Mouse (Mus musculus): ENCODE results near the gene Tcf23. TPM values are rescaled to one million over a fixed set of nuclear protein-coding genes. Genes with fewer than 3 reads are reported as not detected.

Tcf23 gene
- polyA plus RNA-seq, 1 experiment from 2014 or later = 0.07 TPM

- no peaks in the 10 kb centered on the region for H3K27me3 ChIP-seq (ENCODE audit: control insufficient read depth, insufficient read depth, low read length)
- H3K9ac ChIP-seq (ENCODE audit: low read length) = no peak overlapping the region
- no peaks in the 10 kb centered on the region for H3K36me3 ChIP-seq (ENCODE audit: control insufficient read depth, insufficient read depth, low read length)
- no peak for ATAC-seq (ENCODE audit: insufficient number of reproducible peaks, insufficient read depth, low FRiP score, low read depth)
- no peak overlapping the region for H3K4me3 ChIP-seq (ENCODE audit: control insufficient read depth in 1 of 2, insufficient read depth in 1 of 2, low read depth in 1 of 2, low read length in 2 of 2)
- no peaks in the 10 kb centered on the region for H3K4me1 ChIP-seq (ENCODE audit: control insufficient read depth in 2 of 2, insufficient read depth in 2 of 2, low read length in 2 of 2)
- no peak overlapping the region for H3K27ac ChIP-seq (replicated peaks in 1 of 2; ENCODE audit: control insufficient read depth in 1 of 2, insufficient read depth in 1 of 2, low read depth in 2 of 2, low read length in 2 of 2)
- H3K9me3 ChIP-seq (ENCODE audit: control insufficient read depth, low read length) = no peaks in the 10 kb centered on the region
- H3K4me2 ChIP-seq (ENCODE audit: low read length) = no peak overlapping the region
Observed at GRCm38 (mm10) chr5:31024641-31025040, 56.2 kb downstream of the Tcf23 start.

Other genes starting within 250 kb of the Tcf23 start
- gene Mapre3, start 154.0 kb upstream of the Tcf23 start, polyA plus RNA-seq (2014; fragmentation: Nextera tagmentation; extraction: Ambion mirVana) = 14.4 and 18.4 TPM in 2 replicates
- 43.7 and 48.6 TPM in 2 replicates for gene Tmem214, start 100.7 kb upstream of the Tcf23 start, polyA plus RNA-seq (2014; fragmentation: Nextera tagmentation; extraction: Ambion mirVana)
- 10.5 and 10.8 TPM in 2 replicates for gene Agbl5, start 80.0 kb upstream of the Tcf23 start, polyA plus RNA-seq (2014; fragmentation: Nextera tagmentation; extraction: Ambion mirVana)
- 437 and 480 TPM in 2 replicates for gene Ost4, start 60.9 kb upstream of the Tcf23 start, polyA plus RNA-seq (2014; fragmentation: Nextera tagmentation; extraction: Ambion mirVana)
- gene Emilin1, start 55.3 kb upstream of the Tcf23 start, polyA plus RNA-seq (2014; fragmentation: Nextera tagmentation; extraction: Ambion mirVana) = 91.8 and 108 TPM in 2 replicates
- 9.7 and 12.1 TPM in 2 replicates for gene Khk, start 47.2 kb upstream of the Tcf23 start, polyA plus RNA-seq (2014; fragmentation: Nextera tagmentation; extraction: Ambion mirVana)
- 2.0 and 3.8 TPM in 2 replicates for gene Cgref1, start 23.1 kb upstream of the Tcf23 start, polyA plus RNA-seq (2014; fragmentation: Nextera tagmentation; extraction: Ambion mirVana)
- gene Preb, start 8.3 kb upstream of the Tcf23 start, polyA plus RNA-seq (2014; fragmentation: Nextera tagmentation; extraction: Ambion mirVana) = 49.7 and 59.5 TPM in 2 replicates
- gene Atraid, start 79.7 kb downstream of the Tcf23 start, polyA plus RNA-seq (2014; fragmentation: Nextera tagmentation; extraction: Ambion mirVana) = 142 and 156 TPM in 2 replicates
- 6.5 and 7.2 TPM in 2 replicates for gene Slc5a6, start 80.3 kb downstream of the Tcf23 start, polyA plus RNA-seq (2014; fragmentation: Nextera tagmentation; extraction: Ambion mirVana)
- gene Cad, start 86.1 kb downstream of the Tcf23 start, polyA plus RNA-seq (2014; fragmentation: Nextera tagmentation; extraction: Ambion mirVana) = 13.3 and 14.3 TPM in 2 replicates
- gene Dnajc5g, start 137.6 kb downstream of the Tcf23 start, polyA plus RNA-seq (2014; fragmentation: Nextera tagmentation; extraction: Ambion mirVana) = not detected in 2 replicates
- gene Slc30a3, start 139.6 kb downstream of the Tcf23 start, polyA plus RNA-seq (2014; fragmentation: Nextera tagmentation; extraction: Ambion mirVana) = 0.26 and 0.43 TPM in 2 replicates
- gene Trim54, start 148.1 kb downstream of the Tcf23 start, polyA plus RNA-seq (2014; fragmentation: Nextera tagmentation; extraction: Ambion mirVana) = 7.0 and 9.3 TPM in 2 replicates
- not detected in 2 replicates for gene Ucn, start 170.2 kb downstream of the Tcf23 start, polyA plus RNA-seq (2014; fragmentation: Nextera tagmentation; extraction: Ambion mirVana)
- 98.9 and 111 TPM in 2 replicates for gene Mpv17, start 185.6 kb downstream of the Tcf23 start, polyA plus RNA-seq (2014; fragmentation: Nextera tagmentation; extraction: Ambion mirVana)
- 1.1 and 2.0 TPM in 2 replicates for gene Gm29609, start 211.2 kb downstream of the Tcf23 start, polyA plus RNA-seq (2014; fragmentation: Nextera tagmentation; extraction: Ambion mirVana)
- 39.9 and 42.6 TPM in 2 replicates for gene Gtf3c2, start 211.5 kb downstream of the Tcf23 start, polyA plus RNA-seq (2014; fragmentation: Nextera tagmentation; extraction: Ambion mirVana)
- 118 and 120 TPM in 2 replicates for gene Snx17, start 224.6 kb downstream of the Tcf23 start, polyA plus RNA-seq (2014; fragmentation: Nextera tagmentation; extraction: Ambion mirVana)
- 50.7 and 52.5 TPM in 2 replicates for gene Eif2b4, start 224.8 kb downstream of the Tcf23 start, polyA plus RNA-seq (2014; fragmentation: Nextera tagmentation; extraction: Ambion mirVana)
- gene Zfp513, start 233.6 kb downstream of the Tcf23 start, polyA plus RNA-seq (2014; fragmentation: Nextera tagmentation; extraction: Ambion mirVana) = 3.3 and 4.3 TPM in 2 replicates

Data from heart, embryonic 14.5 days (tissue).